Mouse (Mus musculus) CD8-positive naive resting alpha-beta T cell, adult 2 months (primary cell): ENCODE measurements at regions not wholly inside any gene's neighbourhood (a gene's known extent, or its start where the extent isn't known, plus 50 kb on each side); places are given as distances from the start of the nearest gene placed in this dataset.

Experiments used
- DNase-seq, 2 experiments: peaks; one replicate each; pipeline ENCODE4 v3.0.0; 2022; ENCODE audit warnings: low read depth in 2 of 2, low spot score in 2 of 2

DNA sequence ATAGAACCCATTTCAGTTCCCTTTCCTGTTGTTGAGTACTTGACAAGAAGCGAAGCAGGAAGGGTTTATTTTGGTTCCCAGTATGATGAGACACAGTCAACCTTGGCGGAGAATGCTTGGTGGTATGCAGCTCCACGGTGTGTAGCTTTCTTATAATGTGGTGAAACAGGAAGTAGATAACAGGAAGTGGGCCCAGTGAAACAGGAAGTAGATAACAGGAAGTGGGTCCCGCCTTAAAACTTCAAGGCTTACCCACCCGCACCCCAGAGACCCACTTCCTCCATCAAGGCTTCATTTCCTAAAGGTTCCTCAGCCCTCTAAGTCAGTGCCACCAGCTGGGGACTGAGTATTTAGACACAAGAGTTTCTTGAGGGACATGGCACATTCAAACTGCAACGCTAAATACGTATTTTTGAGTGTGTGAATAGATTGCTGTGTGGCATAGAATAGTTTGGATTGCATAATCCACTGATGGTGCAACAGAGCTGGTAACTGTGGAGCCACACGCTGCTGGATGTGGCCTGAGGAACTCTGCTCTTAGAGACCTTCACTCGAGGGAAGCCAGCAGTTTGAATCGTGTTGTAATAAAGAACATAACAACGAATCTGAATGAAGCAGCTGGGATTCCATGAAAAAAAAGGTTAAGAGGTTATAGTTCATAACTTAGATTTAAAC lies 190.8 kb downstream of the Npr3 start:
- peak in 1 of 2 experiments; percentile 3 for DNase-seq

DNA sequence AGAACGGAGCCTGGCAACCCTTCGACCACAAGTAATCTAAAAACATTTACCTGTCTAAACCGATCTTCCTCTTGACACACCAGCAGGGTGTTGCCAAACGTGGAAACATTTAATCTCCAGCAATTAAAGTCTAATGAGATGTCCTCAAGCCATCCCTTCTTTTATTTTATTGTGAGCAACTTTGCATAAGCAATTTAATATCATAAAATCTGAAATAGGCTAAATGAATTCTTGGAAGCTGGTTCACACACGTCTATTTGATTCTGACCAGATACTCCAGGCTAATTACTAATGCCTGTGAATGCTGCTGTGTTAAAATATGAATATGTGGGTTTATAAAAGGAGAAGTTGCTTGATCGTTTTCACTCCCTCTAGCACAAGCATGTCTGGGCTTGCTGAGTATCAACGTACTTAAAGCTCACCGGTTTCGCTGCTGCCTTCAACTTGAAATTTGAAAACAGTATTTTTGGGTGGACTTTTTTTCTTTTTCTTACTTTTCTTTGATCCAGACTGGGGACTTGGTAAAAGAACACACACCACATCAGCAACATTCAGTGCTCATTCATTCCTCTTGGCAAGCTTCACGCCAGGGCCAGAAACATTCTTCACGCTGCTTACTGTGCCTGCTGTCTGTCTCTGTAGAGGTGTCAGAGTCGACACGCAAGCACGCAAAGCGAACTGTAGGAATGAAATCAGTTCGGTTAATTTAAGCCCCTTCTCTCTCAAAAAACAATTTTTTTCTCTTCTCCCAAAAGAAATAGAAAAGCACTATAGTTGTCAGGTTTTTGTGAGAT lies 194.4 kb downstream of the Npr3 start:
- DNase-seq: no peak

DNA sequence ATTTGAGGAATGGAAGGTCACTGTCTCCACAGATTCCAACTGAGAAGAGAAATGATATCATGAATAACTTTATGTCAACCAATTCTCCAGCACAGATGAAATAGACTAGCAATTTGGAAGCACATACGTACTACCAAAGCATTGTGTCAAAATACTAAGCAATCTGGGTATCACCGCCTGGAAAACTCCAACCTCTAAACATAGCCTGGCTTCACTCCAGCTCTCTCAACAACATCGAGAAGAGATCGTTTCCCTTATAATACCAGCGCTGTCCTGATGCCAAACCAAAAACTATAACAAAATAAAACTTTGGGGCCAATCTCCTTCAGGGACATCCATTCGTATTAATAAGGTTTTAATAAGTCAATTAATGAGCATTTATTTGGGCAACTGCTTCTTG lies 205.8 kb downstream of the Npr3 start:
- DNase-seq: no peak

DNA sequence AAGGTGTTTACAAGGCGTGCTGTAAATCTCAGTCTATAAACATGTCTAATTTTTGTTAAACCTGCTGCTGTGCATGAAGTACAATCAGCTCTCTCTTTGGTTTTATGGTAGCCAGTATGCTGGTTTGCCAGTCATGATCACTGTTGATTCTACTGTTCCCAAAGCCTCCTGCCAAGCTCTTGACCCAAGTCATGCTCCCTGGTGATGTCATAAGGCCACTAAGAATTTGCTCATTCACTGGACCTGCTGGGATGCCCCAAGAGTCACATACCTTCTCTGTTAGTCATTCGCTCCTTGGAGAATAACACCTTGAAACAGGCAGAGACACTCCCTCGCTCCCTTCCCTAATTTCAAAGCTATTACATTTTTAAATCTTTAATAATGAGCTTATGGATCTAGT lies 207.2 kb downstream of the Npr3 start:
- DNase-seq: no peak

DNA sequence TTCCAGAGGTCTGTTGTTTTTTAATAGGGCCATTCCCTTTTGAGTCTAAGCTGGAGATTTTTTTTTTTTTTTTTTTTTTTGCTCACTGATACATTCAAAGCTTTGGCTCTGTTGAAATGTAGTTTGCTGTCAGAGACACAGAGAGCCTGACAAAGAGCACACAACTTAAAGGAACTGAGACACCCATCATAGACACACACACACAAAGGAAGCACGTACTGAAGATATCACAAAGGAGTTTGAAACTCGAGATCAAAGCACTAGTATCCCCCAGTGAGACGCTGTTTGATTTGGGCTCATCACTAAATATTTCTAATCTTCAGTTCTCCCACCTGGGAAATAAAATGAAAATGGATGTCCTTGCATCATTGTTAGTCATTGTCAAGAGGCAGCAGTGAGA lies 210.0 kb downstream of the Npr3 start:
- DNase-seq: no peak

DNA sequence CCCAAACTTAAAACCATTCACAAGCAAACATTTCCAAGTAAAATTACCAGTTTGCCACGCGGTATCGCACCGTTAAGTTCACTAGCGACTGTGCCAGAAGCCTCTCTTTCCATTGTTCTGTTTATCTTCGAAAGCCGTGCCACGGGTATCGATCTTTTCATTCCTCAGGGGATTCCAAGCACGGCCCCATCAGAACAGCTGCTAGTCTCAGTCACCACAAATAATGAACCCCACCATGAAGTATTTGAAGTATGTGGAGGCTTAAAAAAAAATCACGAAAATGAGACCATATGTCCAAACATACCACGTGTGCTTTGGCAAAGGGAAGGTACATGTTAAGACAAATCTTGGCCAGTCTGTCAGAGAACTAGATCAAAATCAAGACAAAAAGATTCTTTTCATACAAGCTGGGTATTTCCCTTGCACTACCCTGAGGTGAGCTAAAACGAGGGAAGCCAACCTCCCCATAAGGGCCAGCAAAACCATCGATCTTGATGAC lies 213.3 kb downstream of the Npr3 start:
- no peak for DNase-seq

DNA sequence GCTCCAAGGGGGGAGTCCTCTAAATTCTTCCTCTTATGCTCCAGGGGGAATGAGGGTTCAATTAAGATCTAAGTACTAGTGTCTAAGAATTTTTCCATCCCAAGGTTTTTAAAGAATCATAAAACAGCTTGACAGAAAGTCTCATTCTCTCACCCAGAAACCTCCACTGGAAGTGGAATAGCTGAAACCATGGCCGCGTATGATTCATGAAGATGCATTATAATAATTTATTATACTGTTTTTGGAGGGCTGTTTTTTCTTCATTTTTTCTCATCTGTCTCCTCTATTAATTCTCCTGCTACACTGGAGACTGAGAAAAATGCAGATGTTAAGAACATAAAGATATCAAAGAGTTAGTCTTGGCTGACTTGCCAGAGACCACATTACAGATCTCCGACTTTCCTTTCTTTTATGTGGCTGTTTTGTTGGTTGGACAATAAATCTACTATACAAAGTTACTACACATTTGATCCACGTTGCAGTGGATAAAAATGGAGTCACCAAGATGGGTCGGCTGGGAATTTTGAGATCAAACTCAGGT lies 242.2 kb downstream of the Npr3 start:
- no peak for DNase-seq

DNA sequence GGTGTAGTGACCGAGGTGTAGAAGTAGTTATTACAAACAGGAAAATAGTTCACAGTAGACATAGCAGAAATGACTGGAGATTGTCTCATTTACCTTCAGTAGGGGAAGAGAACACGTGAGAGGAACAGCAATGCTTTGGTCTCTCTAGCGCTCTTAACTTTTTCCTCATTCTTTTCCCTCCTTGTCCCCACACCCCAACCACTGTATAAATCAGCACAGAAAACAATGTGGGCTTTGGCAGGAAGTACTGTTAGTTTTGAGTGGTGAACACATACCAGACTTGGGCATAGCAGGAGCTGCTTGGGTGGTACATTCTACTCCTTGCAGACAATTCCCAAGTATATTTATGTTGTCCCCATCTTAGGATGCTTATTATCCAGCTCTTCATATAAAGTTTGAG lies 251.9 kb downstream of the Npr3 start:
- no peak for DNase-seq

DNA sequence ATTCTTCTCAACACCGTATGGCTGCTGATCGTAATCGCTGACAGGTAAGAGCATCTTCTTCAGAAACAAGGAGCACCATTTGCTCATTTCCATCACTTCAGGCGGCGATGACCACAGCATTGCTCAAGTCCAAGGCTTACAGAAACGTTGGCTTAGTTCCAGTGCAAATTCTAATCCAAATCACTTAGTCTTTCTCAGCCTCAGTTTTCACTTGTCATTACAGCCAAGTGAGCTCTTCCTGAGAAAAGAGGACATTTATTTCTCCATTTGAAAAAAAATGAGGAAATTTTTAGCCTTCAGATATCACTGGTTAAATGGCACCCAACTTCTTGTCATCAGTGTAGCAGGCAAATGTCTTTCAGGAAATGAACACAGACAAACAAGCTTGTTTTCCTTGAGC lies 246.8 kb upstream of the Tars start:
- no peak for DNase-seq

DNA sequence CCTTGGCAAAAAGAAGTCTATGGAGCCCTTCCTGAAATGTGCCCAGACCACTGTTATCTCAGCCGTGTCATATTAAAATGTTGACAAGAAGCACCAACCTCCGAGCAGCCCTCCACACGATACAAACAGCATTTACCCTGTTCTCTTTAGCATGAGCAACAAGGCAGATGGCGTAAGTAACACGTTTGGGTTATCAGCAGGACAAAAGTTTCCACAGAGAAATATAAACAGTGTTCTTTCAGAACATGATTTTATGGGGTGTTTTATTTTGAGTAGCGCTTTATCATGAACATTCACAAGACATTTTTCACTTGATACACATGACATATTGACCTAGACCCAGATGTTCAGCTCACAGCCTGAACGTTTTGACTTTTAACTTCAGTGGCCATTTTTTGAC lies 245.3 kb upstream of the Tars start:
- no peak for DNase-seq

DNA sequence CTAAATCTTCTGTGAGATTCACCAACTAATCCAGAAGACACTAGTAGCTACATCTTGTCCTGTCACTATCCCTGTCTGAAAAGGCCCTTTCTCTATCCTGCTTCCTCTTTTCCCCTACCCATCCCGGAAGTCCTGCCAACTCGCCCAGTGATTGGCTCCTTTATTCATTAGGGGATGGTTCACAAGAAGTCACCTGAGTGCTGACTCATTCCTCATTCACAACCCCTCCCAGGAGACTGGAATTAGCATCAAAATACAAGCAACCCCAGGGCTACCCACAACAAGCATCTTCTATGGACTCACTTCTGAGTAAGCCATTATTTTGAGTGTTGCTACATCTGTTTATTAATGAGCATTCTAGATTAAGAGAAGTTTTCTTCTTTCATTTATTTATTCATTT lies 231.2 kb upstream of the Tars start:
- no peak for DNase-seq

DNA sequence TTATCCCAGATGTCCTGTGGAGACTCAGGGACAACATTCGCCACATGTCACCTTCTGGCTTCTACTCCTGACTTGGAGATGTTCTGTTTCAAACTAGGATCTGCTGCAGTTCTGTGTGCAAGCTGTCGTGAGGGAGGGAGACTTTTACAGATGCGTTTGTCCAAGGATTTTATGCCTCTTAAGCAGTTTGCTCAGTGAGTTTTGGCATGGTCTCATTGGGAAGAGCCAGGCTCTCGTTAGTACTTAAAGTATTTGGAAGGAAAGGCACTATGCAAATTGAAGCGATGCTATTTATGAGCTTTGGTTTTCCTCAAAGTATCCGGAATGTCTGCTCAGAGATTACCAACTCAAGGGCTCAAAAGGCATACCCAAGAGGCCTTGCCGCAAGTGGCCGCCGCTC lies 227.0 kb upstream of the Tars start:
- DNase-seq: no peak

DNA sequence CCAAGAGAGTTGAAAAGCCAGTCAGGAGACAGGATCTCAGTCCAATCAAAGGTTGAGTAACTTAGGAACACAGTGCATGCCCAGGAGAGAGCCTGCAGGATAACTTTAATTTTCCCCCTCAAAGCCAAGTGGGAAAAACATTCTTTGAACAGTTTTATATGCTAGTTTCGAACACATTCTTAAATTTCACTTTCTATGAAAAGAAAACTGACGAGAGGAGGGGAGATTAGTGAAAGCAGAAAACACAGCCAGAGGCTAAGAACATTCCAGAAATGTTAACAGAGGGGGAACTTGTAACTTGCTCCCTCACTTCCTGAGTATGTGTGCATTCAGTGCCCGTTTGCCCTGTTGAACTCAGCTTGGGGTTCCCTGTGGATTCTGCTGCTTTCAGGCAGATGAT lies 213.0 kb upstream of the Tars start:
- DNase-seq: no peak

DNA sequence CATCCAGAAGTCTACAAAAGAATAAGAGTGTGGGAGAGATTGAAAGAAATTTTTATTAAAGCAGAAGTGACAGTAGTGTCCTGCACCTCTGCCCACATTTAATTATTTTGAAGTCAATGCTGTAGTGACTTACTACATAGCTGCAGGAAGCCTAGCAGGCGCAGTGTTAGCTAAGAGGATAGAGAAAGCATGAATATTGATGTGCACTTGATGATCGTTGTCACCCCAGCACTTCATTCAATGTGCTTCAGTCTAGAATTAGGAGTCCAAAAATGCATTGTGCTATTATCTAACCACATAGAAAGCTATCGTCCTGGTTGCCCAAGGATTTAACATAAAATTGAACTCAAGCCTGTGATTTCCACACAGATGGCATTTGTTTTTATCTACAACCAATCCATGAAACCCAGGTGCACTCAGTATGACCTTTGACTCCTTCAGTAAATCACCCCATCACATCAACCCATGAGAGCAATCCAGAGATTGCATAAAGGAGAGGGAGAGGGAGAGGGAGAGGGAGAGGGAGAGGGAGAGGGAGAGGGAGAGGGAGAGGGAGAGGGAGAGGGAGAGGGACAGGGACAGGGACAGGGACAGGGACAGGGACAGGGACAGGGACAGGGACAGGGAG lies 210.7 kb upstream of the Tars start:
- DNase-seq: no peak

DNA sequence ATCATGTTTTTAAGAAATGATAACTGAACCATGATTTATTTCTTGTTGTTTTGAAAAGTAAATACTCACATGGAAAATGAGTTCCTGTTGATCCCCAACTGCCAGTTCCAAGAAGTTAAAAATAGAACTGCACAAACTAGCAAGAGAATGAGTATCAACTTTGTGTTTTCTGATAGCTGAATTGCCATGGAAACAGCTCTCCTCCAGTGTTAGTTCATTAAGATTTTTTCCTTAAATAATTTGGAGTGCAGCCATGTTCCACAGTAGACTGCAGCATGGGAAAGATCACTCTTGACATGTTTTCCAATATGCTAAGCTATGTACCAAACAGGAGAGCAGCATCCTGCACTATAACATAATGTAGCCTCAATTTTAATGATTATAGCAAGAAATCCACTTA lies 208.0 kb upstream of the Tars start:
- no peak for DNase-seq

DNA sequence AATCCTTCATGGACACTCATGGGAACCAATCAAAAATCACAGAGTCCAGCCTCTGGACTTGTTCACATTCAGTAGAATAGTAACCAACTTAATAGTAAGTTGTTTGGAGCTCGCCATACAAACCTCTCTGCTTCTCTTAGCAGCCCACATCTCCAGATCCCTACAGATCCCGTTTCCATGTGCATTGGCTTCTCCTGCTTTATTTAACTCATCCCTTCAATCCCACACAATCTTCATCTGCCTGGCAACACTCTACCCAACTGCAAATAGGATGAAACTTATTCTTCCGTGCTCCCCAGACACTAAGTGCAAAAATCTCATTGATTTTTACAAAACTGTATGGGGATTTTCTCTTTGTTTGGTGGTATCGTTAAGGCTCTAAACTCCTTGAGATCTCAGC lies 206.2 kb upstream of the Tars start:
- no peak for DNase-seq

DNA sequence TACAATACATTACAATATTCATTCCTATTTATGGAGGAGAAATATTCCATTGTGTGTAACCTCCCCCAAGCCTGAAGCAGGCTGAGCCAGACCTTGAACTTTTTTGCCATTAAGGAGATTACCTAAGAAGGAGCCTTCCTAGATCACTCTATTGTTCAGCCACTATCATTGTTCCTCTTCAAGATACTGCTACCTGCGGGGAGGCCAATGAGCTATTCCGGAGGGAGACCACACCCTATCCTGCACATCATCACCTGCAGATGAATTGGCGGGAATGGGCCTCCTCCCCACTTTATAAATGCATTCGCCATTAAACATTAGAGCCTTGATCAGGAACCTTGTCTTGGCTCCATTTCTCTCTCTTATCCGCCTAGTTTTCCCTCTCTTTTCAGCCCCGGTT lies 197.6 kb upstream of the Tars start:
- no peak for DNase-seq

DNA sequence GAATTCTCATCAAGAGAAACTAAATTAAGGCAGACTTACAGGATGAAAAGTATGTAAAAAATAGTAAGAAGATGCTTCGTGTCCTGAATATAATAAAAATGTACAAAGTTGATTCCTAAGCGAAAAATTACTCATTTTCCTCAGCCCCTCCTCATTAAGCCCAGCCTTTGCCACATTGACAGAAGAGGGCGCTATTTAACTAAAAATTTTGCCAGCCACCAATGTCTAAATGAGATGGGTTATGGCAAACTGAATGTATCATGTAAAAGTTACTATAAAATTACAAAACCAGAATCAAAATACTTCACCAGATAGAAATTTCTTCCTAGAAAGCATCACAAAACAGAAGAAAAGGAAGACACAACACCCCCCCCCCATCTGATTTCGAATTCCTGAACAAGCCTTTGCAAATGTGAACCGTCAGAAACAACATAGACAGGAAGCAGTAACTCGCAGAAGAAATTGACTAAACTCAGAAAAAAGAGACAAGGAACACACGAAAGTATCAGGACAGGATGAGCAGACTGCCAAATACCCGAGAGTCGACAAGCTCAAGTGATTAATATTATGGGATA lies 191.2 kb upstream of the Tars start:
- no peak for DNase-seq

DNA sequence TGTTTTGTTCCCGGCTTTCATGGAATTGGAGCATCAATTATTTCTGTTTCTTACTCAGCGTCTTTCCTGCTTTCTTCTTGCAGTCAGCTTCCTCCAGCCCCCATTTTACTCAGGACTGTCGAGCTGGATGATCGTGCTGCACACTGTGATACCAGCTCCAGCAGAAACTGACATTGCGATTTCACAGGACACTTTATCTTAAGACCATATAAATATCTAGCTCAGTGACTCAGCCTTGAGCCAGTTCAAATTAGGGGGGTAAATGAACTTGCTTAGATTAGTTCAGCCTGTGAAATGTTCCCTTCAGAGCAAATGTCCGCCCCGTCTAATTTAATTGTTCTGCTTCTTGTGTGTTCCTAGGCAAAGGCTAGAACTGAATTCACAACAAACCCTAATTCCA lies 190.3 kb upstream of the Tars start:
- no peak for DNase-seq

DNA sequence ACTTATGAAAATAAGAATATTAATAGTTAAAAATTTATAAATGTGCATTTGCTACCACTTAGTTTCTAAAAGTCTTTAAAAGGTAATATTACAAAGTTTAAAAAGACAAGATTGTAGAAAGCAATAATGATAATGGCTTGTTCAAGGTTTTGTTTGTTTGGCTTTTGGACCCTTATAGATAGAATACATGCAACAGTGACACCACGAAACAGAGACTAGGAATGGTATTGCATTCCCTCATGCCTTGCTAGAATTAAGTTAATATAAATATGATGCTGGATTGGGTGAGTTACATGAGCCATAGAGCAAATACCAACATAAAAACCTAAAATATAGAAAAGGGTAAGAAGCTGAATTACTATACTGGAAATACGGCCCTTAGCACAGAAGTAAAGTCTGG lies 186.9 kb upstream of the Tars start:
- DNase-seq: no peak

DNA sequence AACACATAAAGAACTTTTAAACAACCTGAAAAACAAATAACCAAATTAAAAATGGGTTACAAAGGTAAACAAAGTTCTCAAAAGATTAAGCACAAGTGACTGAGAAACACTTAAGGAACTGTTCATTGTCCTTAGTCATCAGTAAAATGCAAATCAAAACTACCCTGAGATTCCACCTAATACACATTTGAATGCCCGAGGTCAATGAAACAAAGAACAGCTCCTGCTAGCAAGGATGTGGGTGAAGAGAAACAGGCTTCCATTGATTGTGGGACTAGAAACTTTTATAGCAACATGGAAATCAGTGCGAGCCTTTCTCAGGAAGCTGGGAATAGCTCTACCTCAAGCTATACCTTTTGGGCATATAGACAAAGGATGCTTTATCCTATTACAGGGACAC lies 184.7 kb upstream of the Tars start:
- no peak for DNase-seq

DNA sequence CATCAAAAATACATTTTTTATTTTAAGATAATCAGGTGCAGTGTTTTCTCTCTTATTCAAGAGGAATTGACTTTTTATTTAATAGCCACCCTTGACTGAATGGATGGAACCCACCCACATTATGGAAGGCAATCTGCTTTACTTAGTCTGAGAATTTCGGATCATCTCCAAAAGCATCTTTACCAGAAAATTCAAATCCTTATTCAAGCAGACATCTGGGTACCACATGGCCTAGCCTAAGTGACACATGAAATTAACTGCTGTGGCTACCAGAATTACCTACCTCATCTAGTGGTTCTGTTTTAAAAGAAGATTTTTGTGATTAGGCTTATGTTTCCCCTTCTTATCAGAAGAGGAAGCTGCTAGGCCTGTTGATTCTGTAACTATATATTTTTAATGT lies 178.9 kb upstream of the Tars start:
- DNase-seq: no peak
